Mouse (Mus musculus): ENCODE measurements at regions not wholly inside any gene's neighbourhood (a gene's known extent, or its start where the extent isn't known, plus 50 kb on each side); places are given as distances from the start of the nearest gene placed in this dataset.

DNA sequence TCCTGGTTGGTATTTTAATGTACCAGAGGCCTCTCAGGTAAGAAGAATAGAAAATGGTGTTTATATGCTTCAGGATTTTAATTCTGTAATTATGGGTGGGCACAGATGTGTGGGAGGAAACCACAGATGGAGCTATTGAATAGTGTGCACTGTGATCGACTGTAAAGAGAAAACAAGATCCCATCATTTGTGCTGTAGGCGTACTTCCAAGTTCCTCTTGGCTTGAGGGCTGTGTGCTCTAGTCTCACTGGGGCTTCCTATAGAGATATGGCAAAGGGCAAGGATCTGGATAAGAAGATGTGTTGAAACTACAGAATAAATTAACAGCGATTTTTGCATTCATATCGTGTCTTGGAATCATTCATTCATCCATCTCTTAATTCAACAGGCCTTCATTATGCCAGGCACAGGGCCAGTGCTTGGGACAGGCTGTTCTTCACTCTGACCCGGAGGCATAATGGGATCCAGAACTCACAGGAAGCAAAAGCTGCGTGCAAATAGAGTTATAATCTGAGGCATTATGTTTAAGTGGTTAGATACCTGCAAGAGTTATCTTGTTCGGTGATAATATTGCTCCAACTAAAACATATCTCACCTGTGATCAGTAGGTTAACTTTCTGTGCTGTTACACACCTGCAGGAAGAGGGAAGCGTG lies 336.7 kb downstream of the Hs3st3b1 start:
- DNase-seq (ENCODE audit: low spot score): no peak

DNA sequence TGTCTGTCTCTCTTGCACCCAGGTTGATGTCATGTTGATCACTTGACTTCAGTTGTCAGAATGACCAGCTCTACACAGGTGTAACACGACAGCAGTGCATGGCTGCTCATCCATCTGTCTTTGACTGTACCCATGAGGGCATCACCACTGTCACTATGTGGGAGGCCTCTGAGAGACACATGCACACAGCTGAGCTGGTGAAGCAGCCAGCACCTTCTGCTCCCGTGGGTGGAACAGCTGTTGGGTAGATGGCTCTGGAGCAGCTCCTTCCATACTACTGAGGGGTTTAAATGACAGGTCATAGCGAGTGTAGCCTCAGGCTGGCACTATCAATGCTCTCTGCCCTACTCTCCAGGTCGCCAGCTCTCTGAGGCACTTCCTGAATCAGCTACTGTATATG lies 301.9 kb downstream of the Hs3st3b1 start:
- DNase-seq (ENCODE audit: low spot score): no peak

DNA sequence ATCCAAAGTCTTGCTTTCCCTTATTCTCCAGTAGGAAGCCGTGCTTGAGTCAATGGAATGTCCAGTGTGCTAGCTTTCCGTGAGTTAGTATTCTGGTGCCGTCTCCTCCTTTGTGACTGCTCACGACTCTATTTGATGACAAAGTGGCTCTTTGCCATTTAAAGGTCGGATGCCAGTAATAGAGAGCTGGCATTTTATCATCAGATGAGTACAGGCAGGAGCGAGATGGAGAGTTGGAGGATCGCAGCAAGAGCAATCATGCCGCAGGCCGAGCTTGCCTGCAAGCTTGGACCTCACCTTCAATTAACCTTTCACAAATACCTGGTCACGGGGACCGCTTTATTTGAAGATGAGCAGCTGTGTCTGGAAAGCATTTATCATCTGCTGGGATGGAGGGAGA lies 291.8 kb downstream of the Hs3st3b1 start:
- no peak for DNase-seq (ENCODE audit: low spot score)

DNA sequence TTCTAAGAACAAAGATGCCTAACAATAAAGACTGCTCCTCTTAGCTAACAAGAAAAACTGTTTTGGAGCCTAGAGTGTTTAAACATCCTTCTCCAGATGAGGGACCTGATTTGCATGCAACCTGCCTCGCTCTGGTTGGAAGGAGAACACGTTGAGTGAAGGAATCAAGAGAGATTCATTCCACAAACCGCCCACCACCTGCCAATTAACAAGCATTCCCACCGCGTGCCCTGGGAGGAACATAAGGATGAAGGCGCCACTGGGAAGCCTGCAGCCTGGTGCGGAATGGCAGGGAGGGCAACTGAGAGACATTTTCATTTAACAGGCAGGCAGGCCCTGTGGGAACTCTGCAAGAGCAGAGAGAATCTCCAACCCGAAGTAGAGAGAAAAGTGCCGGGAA lies 265.0 kb downstream of the Hs3st3b1 start:
- DNase-seq (ENCODE audit: low spot score): no peak

DNA sequence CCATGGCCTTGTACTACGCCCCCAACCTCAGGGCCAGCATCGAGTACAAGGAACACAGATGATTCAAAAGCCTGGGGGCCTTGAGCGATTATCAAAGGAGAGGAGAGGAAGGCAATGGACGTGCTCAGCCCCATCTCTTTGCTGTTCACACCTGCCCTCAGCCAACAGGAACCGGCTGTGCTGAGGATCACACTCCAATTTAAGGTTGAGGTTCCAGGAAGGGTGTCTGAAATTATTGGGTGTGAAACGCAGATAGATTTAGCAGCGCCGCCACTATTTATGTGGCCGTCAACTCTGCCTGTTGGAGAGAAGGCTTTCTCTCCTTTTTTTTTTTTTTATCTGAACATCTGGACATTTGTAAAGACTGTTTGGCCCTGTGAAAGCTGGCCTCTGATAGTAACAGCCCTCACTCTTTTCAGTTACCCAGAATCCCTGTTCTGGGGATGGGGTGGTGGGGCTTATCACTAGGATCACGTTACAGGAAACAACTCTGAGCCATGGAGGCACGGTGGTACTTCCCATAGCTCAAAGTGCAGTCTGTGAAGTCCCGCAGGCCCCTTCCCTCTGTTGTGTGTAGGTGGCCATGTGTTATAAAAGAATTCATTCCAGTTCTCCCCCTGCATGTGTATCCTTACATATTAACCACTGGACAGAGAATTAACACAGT lies 256.7 kb downstream of the Hs3st3b1 start:
- DNase-seq (ENCODE audit: low spot score): no peak

DNA sequence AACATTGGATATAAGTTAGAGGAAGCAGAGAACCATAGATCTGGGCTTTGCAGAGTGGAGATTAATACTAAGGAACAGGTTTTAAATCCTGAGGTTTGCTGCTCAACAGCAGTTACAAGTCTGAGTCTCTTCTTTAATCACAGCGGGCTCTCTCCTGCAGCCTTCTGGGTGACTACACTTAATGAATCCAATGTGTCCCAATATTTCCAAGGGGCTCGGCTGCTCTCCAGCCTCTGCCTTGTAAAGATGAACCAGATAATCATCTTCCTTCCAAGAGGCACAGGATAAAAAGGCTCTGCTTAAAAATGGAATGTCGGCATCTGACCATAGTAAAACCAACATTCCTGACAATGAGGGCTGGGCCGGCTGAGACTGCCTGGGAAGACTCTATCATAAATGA lies 251.6 kb downstream of the Hs3st3b1 start:
- no peak for DNase-seq (ENCODE audit: low spot score)

DNA sequence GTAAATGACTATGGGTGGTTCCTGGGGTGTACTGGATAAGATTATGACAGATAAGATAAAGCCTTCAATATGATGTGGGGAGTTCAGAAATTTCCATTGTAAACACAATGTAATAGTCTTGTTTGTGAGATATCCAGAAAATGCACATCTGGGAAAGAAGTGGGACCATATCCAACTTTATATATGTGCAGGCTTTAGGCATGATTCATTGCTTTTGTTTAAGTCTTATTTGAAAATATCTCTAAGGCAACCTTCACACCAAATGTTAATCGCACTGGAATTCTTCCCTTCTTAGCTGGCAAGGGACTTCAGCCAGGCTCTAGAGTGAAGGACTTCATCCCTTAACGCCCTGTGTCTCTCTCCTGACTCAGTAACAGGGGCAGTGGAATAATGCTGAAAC lies 250.3 kb downstream of the Hs3st3b1 start:
- no peak for DNase-seq (ENCODE audit: low spot score)

DNA sequence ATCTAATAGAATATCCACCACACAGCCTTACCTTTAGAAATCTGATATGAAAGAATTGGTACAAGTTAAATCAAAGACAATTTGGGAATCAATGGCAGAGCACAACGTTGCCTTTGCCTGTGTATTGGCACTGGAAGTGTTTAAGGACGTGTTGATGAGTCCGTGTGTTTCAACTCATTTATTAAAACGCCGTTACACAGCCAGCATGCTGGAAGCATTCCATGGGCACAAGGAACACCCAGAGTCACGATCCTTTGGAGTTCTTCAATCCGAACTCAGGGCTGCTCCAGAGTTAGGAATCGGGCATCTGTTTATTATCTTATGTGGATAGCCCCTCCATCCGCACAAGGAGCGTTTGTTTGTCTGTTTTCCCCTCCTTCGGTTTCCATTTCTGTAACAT lies 244.2 kb downstream of the Hs3st3b1 start:
- no peak for DNase-seq (ENCODE audit: low spot score)

DNA sequence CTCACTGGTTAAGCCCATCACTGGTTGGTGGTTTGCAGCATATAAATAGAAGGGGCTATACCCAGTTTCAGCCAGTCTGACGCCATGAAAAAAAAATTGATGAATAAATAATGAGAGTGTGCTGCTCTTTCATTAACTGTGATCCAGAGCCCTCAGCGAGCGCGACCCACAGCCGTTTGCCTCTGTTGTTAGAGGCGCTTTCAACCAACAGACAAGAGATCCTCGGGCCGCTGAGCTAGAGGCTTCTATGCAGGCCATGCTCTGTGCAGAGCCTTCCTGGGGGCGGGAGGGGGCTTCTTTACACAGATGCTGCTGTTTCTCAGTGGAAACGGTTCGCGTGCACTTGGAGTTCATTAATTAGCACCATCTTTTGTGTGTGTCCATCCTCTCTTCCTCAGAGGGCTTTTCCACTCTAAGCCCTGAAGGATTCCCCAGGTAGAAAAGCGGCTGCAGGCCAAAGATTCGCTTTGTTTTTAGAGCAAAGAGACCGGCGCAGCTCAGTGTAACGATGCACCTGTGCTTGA lies 243.6 kb downstream of the Hs3st3b1 start:
- DNase-seq (ENCODE audit: low spot score): no peak

DNA sequence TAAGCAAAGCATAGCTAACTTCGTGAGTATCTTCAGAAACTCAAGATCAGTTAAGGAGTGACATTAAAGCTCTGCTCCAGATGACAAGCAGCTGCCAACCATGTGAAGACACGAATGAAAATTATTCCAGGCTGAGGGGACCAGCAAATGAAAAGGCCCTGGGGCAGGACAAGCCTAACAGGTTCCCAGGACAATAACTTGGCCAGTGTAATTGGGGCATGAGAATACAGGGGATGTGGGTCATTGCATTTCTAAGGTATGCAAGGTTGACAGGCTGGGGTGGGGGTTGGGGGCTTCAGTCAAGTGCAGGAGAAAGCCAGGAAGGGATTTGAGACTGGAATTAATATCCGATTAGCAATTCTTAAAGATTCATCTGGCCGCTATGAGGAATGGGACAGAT lies 242.6 kb downstream of the Hs3st3b1 start:
- no peak for DNase-seq (ENCODE audit: low spot score)

DNA sequence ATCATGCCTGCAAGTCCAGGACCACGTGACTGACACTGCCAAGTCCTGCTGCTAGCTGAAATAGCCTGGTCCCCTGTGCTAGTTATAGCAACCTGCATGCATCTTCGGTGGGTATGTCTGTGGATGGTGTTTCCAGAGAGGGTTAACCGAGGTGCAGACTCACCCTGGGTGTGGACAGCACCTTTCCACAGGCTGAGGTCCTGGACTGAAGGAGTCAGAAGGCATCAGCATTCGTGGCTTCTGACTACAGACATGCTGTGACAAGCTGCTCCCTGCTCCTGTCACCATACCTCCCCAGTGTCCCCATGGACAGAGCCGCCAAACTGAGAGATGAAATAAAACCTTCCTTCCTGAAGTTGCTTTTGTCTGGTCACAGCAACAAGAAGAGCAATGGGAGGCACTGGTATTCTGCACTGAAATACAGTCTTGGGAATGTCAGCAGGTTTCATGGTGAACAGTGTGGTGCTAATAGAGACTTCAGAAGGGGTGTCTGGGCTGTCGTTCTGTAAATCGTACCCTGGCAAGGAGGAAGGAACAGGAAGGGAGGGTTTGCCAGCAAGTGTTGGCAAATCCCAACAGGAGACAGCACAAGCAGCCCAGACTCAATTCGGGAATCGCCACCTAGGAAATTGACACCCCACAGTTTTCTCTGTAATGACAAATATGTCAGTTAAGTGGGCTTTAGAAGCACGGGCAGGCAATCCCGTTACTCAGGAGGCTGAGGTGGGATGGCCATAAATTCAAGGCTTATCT lies 237.7 kb downstream of the Hs3st3b1 start:
- DNase-seq (ENCODE audit: low spot score): no peak

DNA sequence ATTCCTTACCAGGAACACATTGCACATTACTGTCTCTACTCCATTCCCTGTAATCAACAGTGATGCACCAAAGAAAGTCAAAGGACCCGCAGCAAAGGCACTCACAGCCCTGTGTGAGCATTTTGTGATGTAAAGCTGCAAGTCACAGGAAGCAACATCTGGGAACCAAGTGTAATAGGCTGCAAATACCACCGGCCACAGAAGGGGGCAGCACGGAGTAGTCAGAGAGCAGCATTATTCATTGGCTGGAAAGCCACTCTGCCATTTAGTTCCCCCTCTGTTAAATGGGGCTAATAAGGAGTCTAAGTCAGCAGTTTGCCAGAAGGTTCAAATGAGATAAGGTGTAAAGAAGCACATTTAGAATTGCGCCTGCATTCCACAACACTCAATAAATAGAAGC lies 231.0 kb downstream of the Hs3st3b1 start:
- DNase-seq (ENCODE audit: low spot score): peak; percentile 59

DNA sequence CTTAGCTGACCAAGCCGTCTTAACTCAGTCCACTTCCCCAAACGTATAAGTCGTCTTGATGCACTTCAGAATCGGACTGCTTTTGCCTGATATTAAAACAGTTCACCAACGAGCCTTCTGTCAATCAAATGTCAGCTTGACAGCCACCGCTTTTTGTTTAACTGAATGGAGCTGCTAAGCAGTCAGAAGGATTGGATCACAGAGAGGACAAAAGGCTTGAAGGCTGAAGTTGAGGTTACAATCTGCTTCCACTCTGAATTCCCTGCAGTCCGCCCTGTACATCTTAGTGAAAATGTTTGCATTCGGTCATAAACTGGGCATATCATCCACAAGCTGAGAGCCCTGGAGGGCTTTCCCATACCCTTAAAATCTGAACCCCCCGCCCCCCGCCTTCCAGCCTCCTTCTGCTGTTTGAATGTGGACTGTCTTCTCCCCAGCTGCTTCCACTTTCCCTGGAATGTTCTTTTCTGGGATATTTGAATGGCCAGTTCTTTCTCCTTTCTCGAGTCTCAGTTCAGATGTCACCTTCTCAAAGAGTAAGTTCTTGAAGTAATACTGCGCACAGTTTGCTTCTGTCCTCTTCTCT lies 217.0 kb downstream of the Hs3st3b1 start:
- no peak for DNase-seq (ENCODE audit: low spot score)

DNA sequence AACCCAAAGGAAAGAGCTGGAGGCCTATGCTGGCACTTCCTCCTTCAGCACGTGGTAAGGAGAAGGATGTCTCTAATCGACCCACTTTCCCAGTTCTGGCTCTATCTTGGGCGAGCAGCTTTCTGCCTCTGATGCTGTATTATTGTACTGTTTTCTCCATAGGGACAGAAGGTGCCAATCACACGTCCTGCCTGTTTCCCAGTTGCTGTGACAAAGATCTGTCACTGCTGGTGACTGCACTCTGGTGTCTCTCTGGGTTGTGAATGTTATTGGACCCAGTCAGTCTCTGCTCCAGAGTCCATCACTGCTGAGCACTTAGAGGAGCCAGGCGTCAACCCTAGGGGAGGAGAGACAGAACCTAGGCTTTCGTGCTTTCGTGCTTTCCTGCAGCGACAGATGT lies 216.0 kb downstream of the Hs3st3b1 start:
- no peak for DNase-seq (ENCODE audit: low spot score)

DNA sequence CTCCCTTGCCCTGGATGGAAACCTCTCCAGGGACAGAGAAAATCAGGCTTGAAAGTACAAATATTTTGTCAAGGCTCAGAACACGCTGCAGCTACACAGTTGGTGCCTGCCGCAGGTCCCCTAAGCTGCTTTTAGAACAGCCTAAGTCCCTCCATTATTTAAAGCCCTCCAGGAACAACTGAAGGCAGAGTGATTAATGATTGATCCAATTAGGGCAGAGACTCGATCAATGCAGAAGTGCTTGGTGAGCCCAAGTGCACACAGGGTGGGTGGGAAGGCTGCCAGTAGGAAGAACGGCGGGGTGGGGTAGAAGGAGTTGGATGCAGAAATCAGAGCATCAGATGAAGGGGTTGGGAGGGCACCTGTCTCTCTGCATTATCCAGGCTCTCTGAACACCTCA lies 215.0 kb downstream of the Hs3st3b1 start:
- DNase-seq (ENCODE audit: low spot score): no peak

DNA sequence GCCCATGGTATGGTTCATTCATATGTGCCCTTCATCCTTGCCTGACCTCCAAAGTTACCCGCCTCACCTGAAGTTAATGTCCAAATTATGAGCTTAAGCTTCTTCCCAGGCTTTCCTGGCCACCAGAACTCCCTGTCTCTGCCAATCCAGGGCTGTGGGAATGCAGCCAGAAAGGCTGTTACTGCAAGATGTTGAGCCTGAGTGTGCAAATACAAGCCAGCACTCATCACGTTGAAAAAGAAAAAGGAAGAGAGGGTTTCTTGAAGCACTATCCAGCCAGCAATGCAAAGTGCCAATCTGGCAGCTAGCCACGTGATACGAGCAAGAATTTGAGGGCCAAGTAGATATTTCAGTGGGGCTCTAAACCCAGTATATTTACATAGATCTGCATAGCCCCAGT lies 213.7 kb downstream of the Hs3st3b1 start:
- DNase-seq (ENCODE audit: low spot score): no peak

DNA sequence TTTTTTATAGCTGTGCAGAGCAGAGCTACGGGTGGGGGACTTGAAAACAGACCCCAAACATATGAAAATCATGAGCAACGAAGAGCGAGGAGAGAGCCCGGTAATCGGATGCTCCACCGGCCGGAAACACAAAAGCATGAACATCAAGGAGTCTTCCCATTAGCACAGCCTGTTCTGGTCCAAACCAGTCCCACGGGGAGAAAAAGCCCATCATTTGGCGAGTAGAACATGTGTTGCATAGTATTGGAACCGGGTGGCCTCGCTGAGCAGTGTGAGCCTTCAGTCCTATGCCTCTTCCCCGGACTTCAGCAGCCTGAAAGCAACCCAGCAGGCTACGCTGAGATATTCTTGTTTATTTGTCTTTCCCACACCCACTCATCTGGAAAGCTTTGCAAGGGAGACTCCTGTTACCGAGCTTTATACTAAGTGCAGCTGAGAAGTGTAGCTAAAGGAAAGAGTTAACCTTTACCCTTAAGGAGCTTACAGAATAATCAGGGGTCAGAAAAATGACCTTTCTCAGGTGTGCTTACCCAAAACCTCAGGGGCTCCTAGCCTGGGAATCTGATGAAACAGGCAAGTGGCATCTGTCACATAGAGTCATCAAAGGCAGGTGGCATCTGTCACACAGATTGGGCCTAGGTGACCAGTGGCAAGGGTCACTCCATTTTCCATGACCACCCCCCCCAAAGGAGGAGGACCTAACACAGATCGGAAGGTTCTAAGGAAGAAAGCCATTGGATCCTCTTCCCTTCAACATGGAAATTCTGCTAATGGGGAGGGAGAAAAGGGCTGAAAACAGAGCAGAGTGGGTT lies 209.8 kb downstream of the Hs3st3b1 start:
- no peak for DNase-seq (ENCODE audit: low spot score)

DNA sequence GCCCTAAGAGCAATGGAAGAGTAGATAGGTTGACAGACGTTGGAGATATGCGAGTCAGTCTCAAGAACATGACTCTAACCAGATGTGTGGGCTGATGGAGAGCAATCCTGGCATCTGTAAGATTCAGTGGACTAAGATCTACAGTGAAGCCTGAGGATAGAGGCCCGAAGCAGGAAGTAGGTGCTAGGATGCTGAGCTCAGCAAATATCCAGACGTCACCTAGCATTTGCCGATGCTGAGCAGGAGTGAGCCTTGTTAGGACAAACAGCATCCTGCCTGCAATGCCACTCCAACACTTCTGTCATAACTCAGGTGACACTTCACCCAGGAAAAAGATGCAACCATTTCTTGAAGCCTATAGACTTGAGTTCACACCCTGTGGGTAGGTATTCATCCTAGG lies 199.8 kb downstream of the Hs3st3b1 start:
- DNase-seq (ENCODE audit: low spot score): no peak

DNA sequence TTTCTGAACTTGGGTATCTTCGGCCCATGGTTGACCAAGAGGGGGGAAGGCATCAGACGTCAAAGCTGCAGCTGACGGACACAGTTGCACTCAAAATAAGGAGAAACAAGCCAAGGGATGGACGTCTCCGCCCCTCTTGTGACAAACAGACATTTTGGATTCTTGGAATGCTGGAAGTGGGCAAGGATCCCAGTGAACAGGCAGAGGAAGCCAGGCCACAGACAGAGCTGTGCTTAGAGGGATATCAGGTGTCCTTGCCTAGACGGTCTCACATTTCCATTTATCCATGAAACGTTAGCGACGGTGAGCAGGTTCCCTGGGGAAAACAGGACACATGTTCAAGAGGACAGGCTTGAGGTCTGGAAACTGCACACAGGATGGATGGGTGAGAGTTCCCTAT lies 191.2 kb downstream of the Hs3st3b1 start:
- DNase-seq (ENCODE audit: low spot score): no peak

DNA sequence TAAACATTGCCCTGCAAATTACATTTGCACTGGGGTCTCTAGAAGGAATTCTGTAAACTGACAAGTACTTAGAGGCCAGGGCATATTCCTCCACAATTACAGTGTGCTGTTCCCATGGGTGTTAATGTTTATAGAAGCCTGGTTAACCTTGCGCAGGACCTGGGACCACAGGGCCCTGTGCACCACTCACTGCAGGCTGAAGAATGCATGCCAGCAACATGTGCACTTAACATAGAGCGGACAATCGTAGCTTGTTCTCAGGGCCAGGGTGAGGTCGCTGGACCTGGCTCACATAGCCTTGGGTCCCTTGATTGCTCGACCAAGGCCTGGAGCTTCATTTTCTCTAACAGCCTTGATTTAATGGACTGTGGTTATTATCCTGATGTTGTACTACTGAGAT lies 168.8 kb downstream of the Hs3st3b1 start:
- no peak for DNase-seq (ENCODE audit: low spot score)

DNA sequence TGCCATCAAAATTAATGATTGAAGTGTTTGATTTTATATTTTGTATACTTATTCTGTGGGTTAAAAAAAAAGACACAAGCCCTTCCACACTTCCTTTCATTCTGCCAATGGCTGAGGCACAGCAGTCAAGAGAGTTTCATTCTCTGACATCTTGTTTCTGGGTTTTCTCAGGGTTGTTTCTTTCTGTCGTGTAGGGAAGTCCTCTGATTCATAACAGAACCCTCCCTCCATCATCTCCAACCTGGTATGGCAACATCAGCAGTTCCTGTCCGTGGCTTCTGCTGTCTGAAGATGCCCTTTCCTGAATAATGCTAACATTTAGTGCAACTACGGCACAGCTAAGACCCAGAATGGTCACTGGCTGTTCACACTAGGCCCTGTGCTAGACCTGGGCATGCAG lies 167.3 kb downstream of the Hs3st3b1 start:
- DNase-seq (ENCODE audit: low spot score): no peak

DNA sequence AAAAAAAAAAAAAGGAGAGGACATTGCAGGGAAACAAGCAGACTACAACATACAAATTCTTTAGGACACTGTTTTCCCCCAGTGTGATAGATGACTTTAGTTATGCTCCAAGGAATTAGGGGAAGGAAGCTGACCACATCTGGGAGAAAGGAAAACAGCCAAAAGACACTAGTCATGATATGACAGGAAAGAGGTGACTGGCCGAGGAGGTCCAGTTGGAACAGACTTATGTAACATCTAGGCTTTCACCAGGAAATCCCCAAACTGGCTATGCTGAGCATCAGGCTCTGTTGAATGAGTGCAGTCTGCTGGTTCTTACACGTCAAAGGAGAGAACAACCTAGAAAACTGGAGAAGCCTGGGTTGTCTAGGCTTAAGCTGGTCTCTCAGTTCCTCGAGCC lies 163.8 kb downstream of the Hs3st3b1 start:
- no peak for DNase-seq (ENCODE audit: low spot score)

Data from testis, postnatal 10 days (tissue).